Mouse (Mus musculus) heart, adult 18-20 months (tissue): ENCODE measurements around the gene Tmem147. TPM values are rescaled to one million over a fixed set of nuclear protein-coding genes. Genes with fewer than 3 reads are reported as not detected.

ENCODE experiments used
- DNase-seq, 2 experiments: peaks; one replicate each; pipeline ENCODE4 v3.0.0; 2021 to 2022; ENCODE audit warnings: mixed read lengths in 1 of 2
- total RNA-seq, 2 experiments: library from RNA; stranded (reverse); gene quantifications; 2 replicates each; pipeline ENCODE4 v1.2.3; 2021

The Tmem147 gene
- total RNA-seq, 2 experiments from 2014 or later, result 238 to 252 TPM

- DNase-seq, result no peak
Observed at GRCm38 (mm10) chr7:30728214-30728613, 1.1 kb downstream of the Tmem147 start.

DNA sequence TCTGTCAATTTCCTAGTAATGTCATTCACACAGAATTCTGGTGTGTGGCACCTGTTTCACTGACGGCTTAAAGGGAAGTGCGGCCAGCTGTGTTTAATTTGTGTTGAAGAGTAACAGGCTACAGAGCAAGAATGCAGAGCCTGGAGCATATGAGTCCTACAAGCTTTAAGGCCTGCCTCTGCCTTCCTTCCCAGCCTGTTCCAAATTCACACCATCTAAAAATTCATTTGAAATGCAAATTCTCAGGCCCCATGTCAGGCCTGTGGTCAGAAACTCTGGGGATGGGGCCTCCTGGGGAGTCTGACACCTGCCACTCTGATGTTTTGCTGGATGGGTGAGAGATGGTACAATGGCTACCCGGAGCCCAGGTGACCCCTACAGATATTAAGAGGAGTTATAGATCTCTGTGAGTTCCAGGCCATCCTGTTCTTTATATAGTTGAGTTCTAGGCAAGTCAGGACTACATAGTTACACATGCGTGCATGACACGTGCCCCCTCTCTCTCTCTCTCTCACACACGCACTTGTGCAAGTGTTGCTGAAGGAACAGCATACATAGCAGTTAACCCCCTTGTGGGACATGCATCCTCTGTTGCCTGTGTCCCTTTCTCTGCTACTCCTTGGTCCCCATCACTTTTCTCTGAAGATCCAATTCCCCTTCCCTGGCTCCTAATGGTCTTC lies 5.9 kb downstream of the Tmem147 start:
- DNase-seq, result no peak

GRCm38 (mm10) chr7:30721286-30721685 lies 8.1 kb downstream of the Tmem147 start:
- DNase-seq, result no peak

DNA sequence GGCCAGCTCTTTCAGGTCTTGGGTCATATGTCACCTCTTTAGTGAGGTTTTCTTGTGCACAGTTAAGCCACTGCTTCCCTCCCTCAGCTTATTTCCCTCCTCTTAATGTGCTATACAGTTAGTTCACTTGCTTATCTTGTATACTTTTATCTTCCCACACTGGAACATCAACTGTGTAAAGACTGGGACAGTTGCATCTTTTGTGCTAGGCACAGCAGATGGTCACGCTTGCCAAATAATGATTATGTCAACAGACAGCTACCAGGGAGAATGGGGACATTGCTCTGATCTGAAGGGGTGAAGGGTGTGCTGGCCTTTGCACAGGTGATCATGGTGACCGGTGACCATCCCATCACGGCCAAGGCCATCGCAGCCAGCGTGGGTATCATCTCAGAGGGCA lies 9.7 kb downstream of the Tmem147 start:
- DNase-seq, result no peak

DNA sequence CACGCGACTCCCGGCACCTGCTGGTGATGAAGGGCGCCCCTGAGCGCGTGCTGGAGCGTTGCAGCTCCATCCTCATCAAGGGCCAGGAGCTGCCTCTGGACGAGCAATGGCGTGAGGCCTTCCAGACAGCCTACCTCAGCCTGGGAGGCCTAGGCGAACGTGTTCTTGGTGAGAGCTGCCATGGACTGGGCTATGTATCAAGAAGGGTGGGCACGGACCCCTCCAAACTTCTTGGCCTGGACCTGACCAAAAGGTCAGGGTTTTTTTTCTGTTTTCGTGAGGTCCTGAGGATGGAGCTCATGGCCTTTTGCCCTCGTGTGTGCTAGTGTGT lies 11.7 kb downstream of the Tmem147 start:
- no peak for DNase-seq

DNA sequence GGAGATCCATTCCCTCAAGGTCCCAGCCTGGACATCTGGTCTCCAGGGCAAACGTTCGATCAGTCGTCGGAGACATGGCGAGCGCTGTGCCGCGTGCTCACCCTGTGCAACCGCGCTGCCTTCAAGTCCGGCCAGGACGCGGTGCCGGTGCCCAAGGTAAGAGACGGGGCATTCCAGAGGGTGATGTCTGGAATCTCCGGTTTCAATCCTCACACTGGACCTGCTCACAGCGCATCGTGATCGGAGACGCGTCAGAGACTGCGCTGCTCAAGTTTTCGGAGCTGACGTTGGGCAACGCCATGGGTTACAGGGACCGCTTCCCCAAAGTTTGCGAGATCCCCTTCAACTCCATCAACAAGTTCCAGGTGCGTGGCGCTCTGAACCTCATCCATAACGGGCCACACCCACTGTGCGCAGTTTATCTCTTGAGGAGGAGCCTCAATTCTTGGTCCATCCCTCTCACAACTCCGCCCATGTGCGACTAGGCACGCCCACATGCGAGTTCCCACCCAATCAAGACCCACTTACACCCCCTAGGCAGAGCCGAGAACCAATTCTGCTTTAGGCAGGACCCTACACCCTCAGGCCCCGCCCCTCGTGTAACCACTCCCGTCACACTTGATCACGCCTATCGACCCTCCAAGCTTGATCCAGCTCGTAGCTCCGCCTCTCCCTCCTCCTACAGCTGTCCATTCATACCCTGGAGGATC lies 12.2 kb downstream of the Tmem147 start:
- DNase-seq, result peak; percentile 53 to 56

DNA sequence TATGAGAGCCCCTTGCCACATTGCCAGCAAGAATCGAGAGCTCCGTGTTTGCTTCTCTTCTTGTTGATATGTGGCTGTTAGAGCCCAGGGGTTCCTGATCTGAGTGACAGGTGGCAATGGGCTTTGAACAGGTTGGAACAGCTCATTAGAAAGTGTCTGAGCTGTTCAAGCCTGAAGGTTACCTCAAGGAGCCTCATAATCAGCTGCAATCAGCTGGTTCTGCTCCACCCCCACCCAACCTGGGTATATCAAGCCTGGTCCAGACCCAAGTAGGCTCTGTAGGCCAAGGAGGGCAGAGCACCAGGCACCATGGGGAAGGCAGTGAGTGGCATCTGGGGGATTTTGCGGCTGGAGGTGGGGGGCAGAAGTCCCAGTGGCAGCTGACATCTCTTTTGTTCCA lies 17.4 kb downstream of the Tmem147 start, which contains the start of gene Atp4a:
Gene Atp4a (plus strand): TSS at position 268 of the 400 bp plus-strand sequence.
- no peak for DNase-seq

DNA sequence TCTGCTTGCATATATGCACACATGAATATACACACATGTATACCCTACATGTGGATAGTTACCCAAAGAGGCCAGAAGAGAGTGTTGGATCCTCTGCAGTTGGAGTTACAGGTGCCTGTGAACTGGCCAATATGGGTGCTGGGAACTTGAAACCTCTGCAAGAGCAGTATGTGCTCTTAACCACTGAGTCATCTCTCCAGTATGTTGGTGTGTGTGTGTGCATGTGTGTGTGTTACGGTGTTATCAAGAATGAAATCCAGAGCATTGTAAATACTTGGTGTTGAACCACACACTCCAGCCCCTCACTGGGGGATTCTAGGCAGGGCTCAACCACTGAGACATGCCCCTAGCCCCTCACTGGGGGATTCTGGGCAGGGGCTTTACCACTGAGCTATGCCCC lies 21.9 kb downstream of the Tmem147 start:
- DNase-seq, result no peak

DNA sequence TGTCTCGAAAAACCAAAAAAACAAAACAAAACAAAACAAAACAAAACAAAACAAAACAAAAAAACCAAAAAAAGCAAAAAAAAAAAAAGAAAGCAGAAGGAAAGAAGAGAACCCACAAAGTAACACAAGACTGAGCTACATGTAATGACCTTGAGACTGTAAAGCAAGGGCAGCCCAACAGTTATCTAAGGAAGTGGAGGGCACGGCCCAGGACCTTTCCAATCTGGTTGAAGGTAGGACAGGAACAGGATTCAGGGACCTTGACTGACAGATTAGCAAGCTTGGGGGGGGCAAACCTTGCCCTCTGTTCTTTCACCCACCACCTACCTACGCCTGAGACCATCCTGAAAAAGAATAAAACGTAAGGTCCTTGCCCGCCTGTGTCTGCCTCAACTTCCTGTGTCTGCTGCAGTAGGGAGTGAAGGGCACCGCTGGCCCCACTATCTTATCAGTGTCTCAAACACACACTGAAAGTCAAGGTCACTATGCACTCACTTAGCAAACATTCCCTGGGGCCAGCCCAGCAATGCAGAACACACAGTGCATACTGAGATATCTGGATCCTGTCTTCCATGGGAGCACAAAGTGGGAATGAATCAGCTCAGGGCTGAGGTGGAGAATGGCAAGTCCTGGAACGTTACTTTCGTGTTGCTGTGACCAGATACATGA lies 23.0 kb downstream of the Tmem147 start:
- DNase-seq, result peak; percentile 26 to 40

DNA sequence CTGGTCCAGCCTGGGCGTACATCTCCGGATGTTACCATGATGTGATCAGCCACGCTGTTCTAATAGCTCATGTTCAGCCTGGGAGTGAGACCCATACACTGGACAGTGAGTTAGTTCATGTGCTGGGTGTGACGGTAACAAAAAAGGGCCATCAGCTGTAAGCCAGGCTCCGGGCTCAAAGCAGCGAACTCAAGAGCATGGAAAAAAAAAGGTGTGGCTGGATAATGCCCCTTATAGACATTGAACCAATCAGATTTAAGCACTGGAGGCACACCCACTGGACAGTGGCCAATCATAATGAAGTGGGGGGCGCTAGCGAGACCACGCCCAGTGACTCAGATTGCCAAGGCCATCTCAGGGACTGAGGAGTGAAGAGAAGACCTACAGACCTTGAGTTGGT lies 30.8 kb downstream of the Tmem147 start, which contains the start of gene 2200002J24Rik:
Gene 2200002J24Rik (plus strand): TSS at position 338 of the 400 bp plus-strand sequence.
- no peak for DNase-seq

- peak in 1 of 2 experiments; percentile 12 for DNase-seq
Observed at GRCm38 (mm10) chr7:30698101-30698500, 31.2 kb downstream of the Tmem147 start.

- DNase-seq, result no peak
Observed at GRCm38 (mm10) chr7:30688325-30688724, 41.0 kb downstream of the Tmem147 start.

DNA sequence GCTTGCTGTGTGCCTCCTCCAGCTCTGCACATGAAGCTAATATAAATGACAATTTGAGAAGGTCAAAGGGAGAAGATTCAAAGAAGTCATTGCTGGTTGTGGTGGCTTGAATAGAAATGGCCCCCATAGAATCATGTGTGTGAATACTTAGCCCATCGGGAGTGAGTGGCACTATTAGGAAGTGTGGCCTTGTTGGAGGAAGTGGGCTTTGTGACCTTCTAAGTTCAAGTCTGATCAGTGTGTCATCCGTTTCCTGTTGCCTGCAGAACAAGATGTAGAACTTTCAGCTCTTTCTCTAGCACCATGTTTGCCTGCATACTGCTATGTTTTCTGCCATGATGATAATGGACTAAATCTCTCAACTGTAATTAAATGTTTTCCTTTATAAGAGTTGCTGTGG lies 45.9 kb downstream of the Tmem147 start:
- no peak for DNase-seq

- DNase-seq, result peak; percentile 55 to 57
Observed at GRCm38 (mm10) chr7:30681897-30682296, 47.4 kb downstream of the Tmem147 start.

GRCm38 (mm10) chr7:30678263-30678975 lies 50.9 kb downstream of the Tmem147 start:
- DNase-seq, result peak; percentile 73 to 80

Other genes starting within 250 kb of the Tmem147 start
- not detected for gene Prodh2, start 235.9 kb downstream of the Tmem147 start, total RNA-seq
- under 1 TPM; 0.36 to 0.50 TPM for gene Arhgap33, start 194.5 kb downstream of the Tmem147 start, total RNA-seq
- gene Hspb6, start 177.4 kb downstream of the Tmem147 start, total RNA-seq, result 100 to 1,000 TPM; 845 to 870 TPM
- gene Proser3, start 177.2 kb downstream of the Tmem147 start, total RNA-seq, result 1 to 10 TPM; 2.1 to 4.6 TPM
- gene Lin37, start 169.7 kb downstream of the Tmem147 start, total RNA-seq, result 10 to 100 TPM; 16.8 to 18.8 TPM
- 10 to 100 TPM; 61.2 to 65.9 TPM for gene U2af1l4, start 166.2 kb downstream of the Tmem147 start, total RNA-seq
- 1 to 10 TPM in 1 of 2 experiments, under 1 TPM in 1; 0.35 to 1.1 TPM for gene Gm49396, start 166.2 kb downstream of the Tmem147 start, total RNA-seq
- gene Psenen, start 165.9 kb downstream of the Tmem147 start, total RNA-seq, result 10 to 100 TPM; 80.1 to 84.4 TPM
- under 1 TPM; 0.50 to 0.77 TPM for gene Igflr1, start 164.1 kb downstream of the Tmem147 start, total RNA-seq
- 10 to 100 TPM; 13.6 to 18.3 TPM for gene Kmt2b, start 140.8 kb downstream of the Tmem147 start, total RNA-seq
- under 1 TPM in 1 of 2 experiments, not detected in 1; 0.21 TPM for gene Zbtb32, start 130.6 kb downstream of the Tmem147 start, total RNA-seq
- under 1 TPM in 1 of 2 experiments, not detected in 1; 0.26 TPM for gene Upk1a, start 116.7 kb downstream of the Tmem147 start, total RNA-seq
- 1,000 to 10,000 TPM; 4,470 to 4,611 TPM for gene Cox6b1, start 103.4 kb downstream of the Tmem147 start, total RNA-seq
- gene Etv2, start 93.7 kb downstream of the Tmem147 start, total RNA-seq, result not detected
- gene Rbm42, start 79.2 kb downstream of the Tmem147 start, total RNA-seq, result 10 to 100 TPM; 46.0 to 49.1 TPM
- gene Haus5, start 64.5 kb downstream of the Tmem147 start, total RNA-seq, result 1 to 10 TPM; 4.4 to 6.2 TPM
- gene Pmis2, start 57.9 kb downstream of the Tmem147 start, total RNA-seq, result under 1 TPM; 0.40 to 0.67 TPM
- not detected for gene 2200002J24Rik, start 30.6 kb downstream of the Tmem147 start, total RNA-seq
- gene Atp4a, start 17.3 kb downstream of the Tmem147 start, total RNA-seq, result under 1 TPM in 1 of 2 experiments, not detected in 1; 0.51 TPM
- gene Gapdhs, start 14.1 kb upstream of the Tmem147 start, total RNA-seq, result not detected
- gene Sbsn, start 21.9 kb upstream of the Tmem147 start, total RNA-seq, result 1 to 10 TPM; 2.1 to 3.7 TPM
- 1 to 10 TPM; 1.0 to 3.5 TPM for gene Dmkn, start 34.2 kb upstream of the Tmem147 start, total RNA-seq
- gene Krtdap, start 58.4 kb upstream of the Tmem147 start, total RNA-seq, result not detected
- under 1 TPM; 0.23 to 0.35 TPM for gene Ffar2, start 94.2 kb upstream of the Tmem147 start, total RNA-seq
- gene Ffar3, start 126.6 kb upstream of the Tmem147 start, total RNA-seq, result not detected
- under 1 TPM in 1 of 2 experiments, not detected in 1; 0.13 TPM for gene Ffar1, start 132.0 kb upstream of the Tmem147 start, total RNA-seq
- 1 to 10 TPM in 1 of 2 experiments, under 1 TPM in 1; 0.35 to 6.6 TPM for gene Cd22, start 150.8 kb upstream of the Tmem147 start, total RNA-seq
- under 1 TPM in 1 of 2 experiments, not detected in 1; 0.15 TPM for gene Mag, start 185.3 kb upstream of the Tmem147 start, total RNA-seq
- 1 to 10 TPM; 5.6 to 7.0 TPM for gene Hamp2, start 195.1 kb upstream of the Tmem147 start, total RNA-seq
- gene Hamp, start 214.5 kb upstream of the Tmem147 start, total RNA-seq, result 10 to 100 TPM; 12.3 to 17.5 TPM
- gene Usf2, start 227.3 kb upstream of the Tmem147 start, total RNA-seq, result 100 to 1,000 TPM in 1 of 2 experiments, 10 to 100 TPM in 1; 99.4 to 112 TPM
- 1 to 10 TPM; 4.2 to 5.2 TPM for gene Lsr, start 243.9 kb upstream of the Tmem147 start, total RNA-seq
- gene Fam187b, start 244.2 kb upstream of the Tmem147 start, total RNA-seq, result not detected